Mouse (Mus musculus) layer of hippocampus, adult 8-10 months (tissue): Measurements from ENCODE around the gene Sorbs1. TPM values are rescaled to one million over a fixed set of nuclear protein-coding genes. Genes with fewer than 3 reads are reported as not detected.

Experiments used
- DNase-seq, 2 experiments: peaks; one replicate each; pipeline ENCODE4 v3.0.0; 2022; ENCODE audit warnings: low spot score in 2 of 2
- total RNA-seq, 4 experiments: library from RNA; stranded (reverse); gene quantifications; 2 replicates each; pipeline ENCODE4 v1.2.4; 2022

The Sorbs1 gene
- total RNA-seq, 4 experiments from 2014 or later = 208 to 272 (median 239) TPM

- DNase-seq = no peak
These were observed 103.5 kb downstream of the Sorbs1 start for GRCm38 (mm10) chr19:40410109-40410508.

GRCm38 (mm10) chr19:40409500-40410035, 104.0 kb downstream of the Sorbs1 start:
- DNase-seq = no peak

GRCm38 (mm10) chr19:40407186-40407585, 106.4 kb downstream of the Sorbs1 start:
- DNase-seq = no peak

GRCm38 (mm10) chr19:40406661-40407060, 106.9 kb downstream of the Sorbs1 start:
- no peak for DNase-seq

GRCm38 (mm10) chr19:40405808-40406207, 107.8 kb downstream of the Sorbs1 start:
- no peak for DNase-seq

- no peak for DNase-seq
These were observed 109.0 kb downstream of the Sorbs1 start for GRCm38 (mm10) chr19:40404582-40404981.

- DNase-seq = no peak
These were observed 109.6 kb downstream of the Sorbs1 start for GRCm38 (mm10) chr19:40403999-40404398.

- DNase-seq = no peak
These were observed 111.2 kb downstream of the Sorbs1 start for GRCm38 (mm10) chr19:40402155-40402963.

GRCm38 (mm10) chr19:40401213-40401612, 112.4 kb downstream of the Sorbs1 start:
- no peak for DNase-seq

GRCm38 (mm10) chr19:40400426-40401030, 113.1 kb downstream of the Sorbs1 start:
- no peak for DNase-seq

- no peak for DNase-seq
These were observed 117.6 kb downstream of the Sorbs1 start for GRCm38 (mm10) chr19:40395757-40396661.

- DNase-seq = no peak
These were observed 118.3 kb downstream of the Sorbs1 start for GRCm38 (mm10) chr19:40395321-40395695.

GRCm38 (mm10) chr19:40394555-40395320, 118.8 kb downstream of the Sorbs1 start:
- DNase-seq = no peak

GRCm38 (mm10) chr19:40392795-40393392, 120.7 kb downstream of the Sorbs1 start:
- DNase-seq = no peak

GRCm38 (mm10) chr19:40391469-40391868, 122.1 kb downstream of the Sorbs1 start:
- peak; percentile 63 to 86 for DNase-seq

GRCm38 (mm10) chr19:40386916-40387315, 126.7 kb downstream of the Sorbs1 start:
- DNase-seq = no peak

GRCm38 (mm10) chr19:40385334-40385733, 128.2 kb downstream of the Sorbs1 start:
- no peak for DNase-seq

GRCm38 (mm10) chr19:40383931-40384330, 129.6 kb downstream of the Sorbs1 start:
- no peak for DNase-seq

- no peak for DNase-seq
These were observed 132.9 kb downstream of the Sorbs1 start for GRCm38 (mm10) chr19:40380656-40381055.

- DNase-seq = no peak
These were observed 133.6 kb downstream of the Sorbs1 start for GRCm38 (mm10) chr19:40380005-40380404.
